Comparison of ENCODE assay signal across 17 mouse cellular contexts in genomic region chr16:51719637-51720036, GRCm38 (mm10).
"Had no signal": no experiment of that assay in that cellular context is flagged by ENCODE, and none has a peak within 500 bp of the region (broad histone marks: within the 10 kb centered on the region; RNA-seq: fewer than 3 reads in every experiment).

No protein-coding gene starts in this region.

- H3K4me2 ChIP-seq: liver, embryonic 13.5 days; midbrain, embryonic 11.5 days; neural tube, embryonic 12.5 days; neural tube, embryonic 15.5 days; stomach, embryonic 15.5 days had no signal

- H3K9ac ChIP-seq: liver, embryonic 13.5 days; neural tube, embryonic 12.5 days; neural tube, embryonic 15.5 days; stomach, embryonic 15.5 days had no signal

- H3K36me3 ChIP-seq: liver, embryonic 13.5 days; neural tube, embryonic 12.5 days; neural tube, embryonic 15.5 days; stomach, embryonic 15.5 days had no signal

- H3K27me3 ChIP-seq: liver, embryonic 13.5 days; neural tube, embryonic 12.5 days; neural tube, embryonic 15.5 days; stomach, embryonic 15.5 days had no signal

- H3K4me1 ChIP-seq: liver, embryonic 13.5 days; neural tube, embryonic 12.5 days; neural tube, embryonic 15.5 days; stomach, embryonic 15.5 days had no signal

- DNase-seq: kidney, adult 9 months; kidney, postnatal 14 days; layer of hippocampus, adult 9-11 months; liver, embryonic 13.5 days; lung, adult 2 months; lung, postnatal 14 days; lung, postnatal 4 days; midbrain, embryonic 14.5 days; retina, postnatal 1 day; right cerebral cortex, postnatal 25 days; spleen, adult 18-20 months; thymus, postnatal 4 days had no signal

- H3K9me3 ChIP-seq: liver, embryonic 13.5 days; neural tube, embryonic 12.5 days; neural tube, embryonic 15.5 days; stomach, embryonic 15.5 days had no signal

- H3K4me3 ChIP-seq: layer of hippocampus, adult 2 months; liver, embryonic 13.5 days; neural tube, embryonic 12.5 days; neural tube, embryonic 15.5 days; stomach, embryonic 15.5 days had no signal

- H3K27ac ChIP-seq: layer of hippocampus, adult 2 months; liver, embryonic 13.5 days; neural tube, embryonic 12.5 days; neural tube, embryonic 15.5 days; stomach, embryonic 15.5 days had no signal
